Mouse (Mus musculus) cerebellum, adult 2 months (tissue): Measurements from ENCODE around the gene Galnt2.

Experiments
- CTCF ChIP-seq: fragments of 200-500 bp; IDR thresholded peaks from 2 replicates; pipeline ENCODE4 v1.5.1; 2011; ENCODE audit warnings: low read depth, mild to moderate bottlenecking, control low read depth, low read length, moderate library complexity, borderline replicate concordance; ENCODE audit not compliant: insufficient read depth
- POLR2A ChIP-seq: fragments of 200-500 bp; IDR thresholded peaks from 2 replicates; pipeline ENCODE4 v1.6.1; 2011; ENCODE audit warnings: low read length, control low read depth, borderline replicate concordance; ENCODE audit not compliant: insufficient read depth

DNA sequence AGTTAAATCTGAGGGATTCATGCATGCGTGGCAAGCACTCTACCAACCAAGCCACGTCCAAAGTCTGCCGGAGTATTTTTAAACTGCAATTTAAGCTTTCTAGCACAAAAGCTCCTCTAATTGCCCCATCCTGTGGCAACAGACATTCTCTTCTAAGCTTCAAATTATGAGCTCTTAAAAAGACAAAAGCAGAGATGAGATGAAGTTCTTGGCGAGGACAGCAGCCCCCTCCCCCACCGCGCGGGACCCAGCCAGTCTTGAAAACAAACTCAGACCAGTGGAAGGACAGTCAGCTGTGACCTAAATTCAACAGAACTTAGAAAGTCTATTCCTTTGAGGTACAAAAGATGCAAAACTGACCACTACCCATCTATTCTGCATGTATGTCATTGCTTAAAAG is 160.0 kb downstream of the Galnt2 start:
- TF ChIP-seq CTCF = no peak
- no peak for TF ChIP-seq POLR2A
